Mouse (Mus musculus) heart, adult 9 months (tissue): ENCODE results near the gene AF067063.
A peak's percentile ranks its signal among the peaks of the same experiment; 100 is the strongest.
"Not testable (repeated sequence)": the region's sequence is repeated elsewhere in the genome, so short reads cannot be mapped to it uniquely, and the experiment has no call there.

Experiments
- DNase-seq, 2 experiments: peaks; one replicate each; pipeline ENCODE4 v3.0.0; 2022; ENCODE audit warnings: low spot score in 2 of 2

AF067063 gene

GRCm38 (mm10) chr13:119830116-119830515, at the start of gene AF067063:
Gene AF067063 (minus strand): TSS chr13:119830216.
- not testable (repeated sequence) for DNase-seq

- DNase-seq = not testable (repeated sequence)
These were observed 34.5 kb upstream of the AF067063 start for GRCm38 (mm10) chr13:119864395-119864999.

DNA sequence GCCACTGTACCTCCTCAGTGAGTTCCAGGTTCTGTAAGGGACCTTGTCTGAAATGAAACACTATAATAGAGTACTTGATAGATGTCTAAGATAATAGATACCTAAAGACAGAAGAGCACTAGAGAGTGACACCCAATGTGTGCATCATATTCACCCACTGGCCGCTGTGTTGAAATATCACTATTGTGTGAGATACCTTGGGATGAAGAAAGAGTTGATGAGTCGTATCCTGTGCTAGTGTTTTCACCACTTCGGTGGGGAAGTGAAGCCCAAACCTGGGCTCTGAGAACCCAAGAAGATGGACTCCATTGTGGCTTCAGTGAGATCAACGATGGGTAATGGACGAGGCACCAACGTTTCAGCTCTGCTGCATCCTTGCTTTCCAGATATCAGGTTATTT, 32.4 kb upstream of the AF067063 start:
- DNase-seq = not testable (repeated sequence)

DNA sequence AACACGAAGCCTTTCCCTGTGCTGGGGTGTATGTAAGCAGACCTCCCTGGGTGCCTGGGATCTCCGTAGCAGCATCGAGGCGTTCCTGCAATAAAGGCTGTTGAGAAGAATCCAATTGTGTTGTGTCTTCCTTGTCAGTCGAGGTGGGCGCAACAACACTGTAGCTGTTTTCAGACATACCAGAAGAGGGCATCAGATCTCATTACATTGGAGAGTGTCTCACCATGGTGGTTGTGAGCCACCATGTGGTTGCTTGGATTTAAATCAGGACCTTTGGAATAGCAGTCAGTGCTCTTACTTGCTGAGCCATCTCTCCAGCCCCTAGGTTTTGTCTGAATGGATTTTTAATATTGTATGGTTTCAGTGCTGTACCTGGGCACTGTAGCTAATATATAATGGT, 10.0 kb upstream of the AF067063 start:
- not testable (repeated sequence) for DNase-seq

DNA sequence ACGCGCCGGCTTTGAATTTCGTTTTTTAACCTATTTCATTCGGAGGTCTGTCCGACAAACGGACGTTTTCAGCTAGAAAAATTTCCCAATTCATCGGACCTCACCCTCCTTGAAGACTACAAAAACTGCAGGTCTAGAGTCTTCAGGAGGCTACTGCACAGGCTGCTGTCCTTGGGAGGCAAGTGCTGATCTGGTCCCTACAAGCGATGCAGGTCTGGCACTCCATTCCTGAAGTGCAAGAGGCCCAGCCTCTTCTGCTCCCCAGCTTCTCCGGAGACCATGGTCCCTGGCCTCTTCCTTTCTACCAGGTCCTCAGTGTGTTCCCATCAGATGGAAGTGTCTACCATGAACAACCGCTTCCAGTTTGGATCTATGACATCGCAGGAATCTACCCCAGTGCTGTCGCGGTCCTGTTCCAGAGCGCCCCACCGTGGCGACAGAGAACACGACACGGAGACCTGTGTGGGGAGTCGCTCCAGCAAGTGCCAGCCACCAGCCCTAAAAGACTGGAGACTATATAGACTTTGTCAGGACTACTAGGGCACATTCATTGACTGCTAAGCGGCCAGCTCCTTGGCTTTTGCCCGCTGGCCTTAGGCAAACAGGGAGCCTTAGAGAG, 7.8 kb upstream of the AF067063 start:
- DNase-seq = not testable (repeated sequence)

- peak; percentile 16 to 22 for DNase-seq
These were observed 6.4 kb upstream of the AF067063 start for GRCm38 (mm10) chr13:119836324-119836811.

DNA sequence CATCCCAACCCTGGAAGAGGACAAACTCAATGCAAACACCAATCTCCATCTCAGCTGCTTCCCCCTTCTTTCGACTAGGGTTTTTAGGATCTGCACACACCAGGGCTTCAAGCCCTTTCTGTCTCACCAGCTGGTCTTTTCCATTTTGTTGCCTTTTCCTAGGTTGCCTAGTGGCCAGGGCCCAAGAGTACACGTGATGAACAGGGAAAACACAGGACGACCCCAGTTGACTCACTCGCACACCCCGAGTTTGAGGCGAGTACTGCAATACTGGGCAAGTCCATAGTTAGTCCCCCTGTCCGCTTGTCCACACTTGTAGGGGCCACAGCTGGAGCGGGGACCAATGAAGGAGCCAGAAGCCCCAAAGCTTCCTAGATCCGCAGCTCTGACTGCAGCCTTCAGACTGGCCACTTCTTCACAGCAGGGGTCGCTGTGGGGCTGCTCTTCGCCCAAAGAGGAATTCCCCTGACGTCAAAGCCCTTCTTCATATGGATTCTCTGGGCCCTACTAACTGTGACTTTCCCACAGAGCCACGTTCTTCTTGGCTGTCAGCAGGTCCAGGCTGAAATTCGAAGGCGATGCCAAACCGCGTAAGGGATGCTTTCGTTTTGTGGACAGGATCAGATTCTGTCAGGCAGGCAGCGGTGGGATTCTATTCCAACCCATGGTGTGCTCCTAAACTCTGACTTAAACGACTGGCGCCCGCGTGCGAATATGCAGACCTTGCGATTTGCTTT, 5.5 kb upstream of the AF067063 start, which contains the start of gene D13Ertd608e:
D13Ertd608e (plus strand) TSS at position 687 of the 737 bp plus-strand sequence.
- DNase-seq = not testable (repeated sequence)

- no peak for DNase-seq
These were observed 12.3 kb downstream of the AF067063 start for GRCm38 (mm10) chr13:119817579-119818206.

DNA sequence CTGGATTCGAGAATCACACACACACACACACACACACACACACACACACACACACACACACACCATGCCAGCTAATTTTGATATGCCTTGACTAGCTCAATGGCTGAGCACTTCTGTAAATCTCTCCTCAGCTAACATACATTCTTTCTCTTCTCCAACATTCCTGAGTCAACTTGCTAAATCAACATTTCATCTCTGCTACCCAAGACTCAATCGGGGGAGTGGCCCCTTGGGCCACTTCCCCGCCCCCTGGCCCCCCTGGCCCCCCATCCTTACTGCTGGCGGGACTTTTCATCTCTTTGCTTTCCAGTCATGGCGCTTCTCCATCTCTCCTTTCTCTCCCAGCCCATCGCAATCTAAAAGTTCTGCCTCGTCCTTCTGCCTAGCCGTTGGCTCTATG, 13.2 kb downstream of the AF067063 start:
- DNase-seq = no peak

GRCm38 (mm10) chr13:119810031-119810430, 20.0 kb downstream of the AF067063 start:
- DNase-seq = no peak

DNA sequence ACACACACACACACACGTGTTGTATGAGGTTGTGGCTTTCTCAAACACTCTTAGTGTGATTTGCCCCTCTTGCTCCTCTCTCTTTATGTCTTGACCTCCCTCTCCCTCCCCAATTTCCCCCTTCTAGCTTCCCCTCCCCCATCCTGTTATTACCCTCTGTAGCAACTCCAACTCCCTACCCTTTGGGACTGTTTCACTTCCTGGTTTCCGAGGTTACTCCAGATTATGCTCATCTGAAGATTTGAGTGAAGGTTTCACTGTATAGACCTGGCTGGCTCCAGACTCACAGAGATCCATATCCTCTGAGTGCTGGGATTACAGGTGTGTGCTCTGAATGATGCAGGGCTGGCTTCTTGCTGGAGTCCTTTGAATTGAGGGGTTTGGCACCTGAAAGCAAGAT, 21.1 kb downstream of the AF067063 start:
- DNase-seq = no peak

DNA sequence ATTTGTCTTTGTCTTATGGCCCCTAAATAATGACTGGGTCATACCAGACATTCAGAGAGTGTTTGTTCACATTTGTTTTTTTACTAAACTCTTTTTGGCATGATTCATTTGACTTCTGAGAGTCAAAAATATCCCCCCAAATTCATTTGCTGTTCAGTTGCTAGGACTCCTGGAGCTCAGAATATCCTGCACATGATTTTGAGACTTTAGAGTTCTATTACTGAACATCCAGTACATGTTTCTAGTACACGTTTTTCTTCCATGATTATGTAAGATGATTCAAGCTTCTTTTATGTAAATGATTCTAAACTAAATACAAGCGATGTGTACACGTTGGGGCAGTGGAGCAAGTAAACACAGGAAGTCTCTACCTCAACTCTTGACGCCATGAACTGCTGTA, 32.4 kb downstream of the AF067063 start:
- no peak for DNase-seq

DNA sequence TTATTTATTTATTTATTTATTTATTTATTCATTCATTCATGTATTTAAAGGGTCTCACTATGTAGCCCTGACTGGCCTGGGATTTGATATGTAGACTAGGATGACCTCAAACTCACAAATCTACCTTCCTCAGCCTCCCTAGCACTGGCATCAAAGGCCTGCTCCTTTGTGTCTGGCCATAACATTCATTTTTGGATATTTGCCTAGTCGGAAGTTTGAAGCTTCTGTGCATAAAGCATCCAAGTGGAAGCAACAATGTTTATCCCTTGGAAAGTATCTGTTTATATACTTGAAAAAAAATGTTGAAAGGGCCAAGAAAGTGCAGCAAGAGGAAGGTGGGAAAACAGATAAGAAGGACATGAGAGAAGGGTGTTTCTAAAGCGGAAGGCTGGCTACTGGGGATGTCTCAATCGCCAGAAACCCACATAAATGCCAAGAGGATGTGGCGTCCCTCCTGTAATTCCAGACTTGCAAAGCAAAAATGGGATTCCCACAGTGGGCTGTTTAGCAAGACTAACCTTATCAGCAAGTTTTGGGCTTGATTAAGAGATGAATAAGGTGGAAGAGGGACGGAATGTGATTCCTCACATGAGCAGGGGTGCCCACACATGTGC, 37.1 kb downstream of the AF067063 start:
- DNase-seq = no peak

- no peak for DNase-seq
These were observed 38.4 kb downstream of the AF067063 start for GRCm38 (mm10) chr13:119791580-119792135.

GRCm38 (mm10) chr13:119790761-119791579, 39.0 kb downstream of the AF067063 start, which contains the start of gene Zfp131:
Gene Zfp131 (minus strand): TSS chr13:119790889.
- peak; percentile 93 for DNase-seq

DNA sequence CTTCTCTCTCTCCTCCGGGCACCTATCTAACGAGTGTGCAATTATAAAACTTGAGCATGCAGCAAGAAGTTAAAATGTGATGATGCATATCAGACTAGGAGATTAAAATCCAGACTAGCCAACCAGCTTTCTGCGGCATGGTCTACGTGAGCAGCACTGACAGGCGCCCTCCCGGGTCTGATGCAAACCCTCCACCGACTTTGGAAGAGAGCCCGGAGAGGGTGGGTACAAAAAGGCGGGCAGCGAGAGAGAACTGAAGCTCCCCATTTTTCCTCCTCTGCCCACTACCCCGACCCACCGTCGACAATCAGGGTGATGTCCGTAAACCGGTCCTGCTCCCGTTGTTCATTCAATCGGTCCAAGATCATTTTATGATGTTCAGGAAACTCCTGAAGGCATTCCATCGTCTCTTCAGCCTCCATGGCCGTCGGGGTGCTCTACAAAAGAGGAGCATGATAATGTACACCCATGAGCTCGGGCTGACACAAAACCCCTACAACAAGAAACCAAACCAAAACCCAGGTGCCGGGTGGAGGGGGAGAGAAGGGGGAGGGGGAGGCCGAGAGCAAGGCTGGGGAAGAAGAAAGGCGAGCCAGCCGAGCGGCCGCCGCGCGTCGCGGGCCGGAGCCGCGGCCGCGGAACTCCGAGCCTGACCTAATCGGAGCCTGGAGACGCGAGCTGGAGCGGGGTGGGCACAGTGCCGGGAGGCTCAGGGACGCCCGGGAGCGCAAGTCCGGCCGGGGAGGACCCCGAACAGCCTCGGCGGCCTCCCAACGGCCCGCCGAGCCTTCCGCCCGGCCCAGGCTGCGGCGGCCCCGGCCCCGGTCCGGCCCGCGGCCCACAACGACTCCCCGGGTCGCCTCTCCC, 39.9 kb downstream of the AF067063 start:
- peak; percentile 29 to 36 for DNase-seq

GRCm38 (mm10) chr13:119783581-119783980, 46.4 kb downstream of the AF067063 start:
- no peak for DNase-seq
